Mouse (Mus musculus) forebrain, embryonic 15.5 days (tissue): ENCODE results near the gene Pcdh17. TPM values are rescaled to one million over a fixed set of nuclear protein-coding genes. Genes with fewer than 3 reads are reported as not detected.

Source experiments
- ATAC-seq: fragments of 200-750 bp; cut with Nextera tagmentation; replicated peaks from 2 replicates; pipeline ENCODE4 v1.8.0; 2017; ENCODE audit warnings: mild to moderate bottlenecking, moderate TSS enrichment, moderate library complexity
- H3K27ac ChIP-seq: fragments of 300-500 bp; sonication (generic); replicated peaks from 2 replicates; pipeline ENCODE4 v1.5.1; 2015; ENCODE audit warnings: mild to moderate bottlenecking, inconsistent platforms
- H3K27me3 ChIP-seq: fragments of 300-500 bp; sonication (generic); 2 replicates; pipeline ENCODE4 v1.6.1; 2015; ENCODE audit warnings: inconsistent platforms
- H3K36me3 ChIP-seq: fragments of 300-500 bp; sonication (generic); 2 replicates; pipeline ENCODE4 v1.6.1; 2015; ENCODE audit warnings: mild to moderate bottlenecking, inconsistent platforms
- H3K4me1 ChIP-seq: fragments of 300-500 bp; sonication (generic); 2 replicates; pipeline ENCODE4 v1.6.1; 2015; ENCODE audit warnings: inconsistent platforms
- H3K4me2 ChIP-seq: fragments of 300-500 bp; sonication (generic); replicated peaks from 2 replicates; pipeline ENCODE4 v1.6.1; 2015; ENCODE audit warnings: mild to moderate bottlenecking, inconsistent platforms
- H3K4me3 ChIP-seq: fragments of 300-500 bp; sonication (generic); 2 replicates; pipeline ENCODE4 v1.5.1; 2015; ENCODE audit warnings: mild to moderate bottlenecking, inconsistent platforms
- H3K9ac ChIP-seq: fragments of 300-500 bp; sonication (generic); replicated peaks from 2 replicates; pipeline ENCODE4 v1.6.1; 2015; ENCODE audit warnings: mild to moderate bottlenecking, inconsistent platforms
- H3K9me3 ChIP-seq: fragments of 300-500 bp; sonication (generic); 2 replicates; pipeline ENCODE4 v1.6.1; 2016; ENCODE audit warnings: inconsistent platforms
- WGBS: fragments of 180-500 bp; shearing (Covaris S2); methylation state at CpG from one replicate; pipeline ENCODE4 v1.1.7; 2015; ENCODE audit warnings: mixed read lengths; 5-methylcytosine and 5-hydroxymethylcytosine counted together
- polyA plus RNA-seq: library from polyadenylated mRNA; unstranded; fragments of >200 nt; fragmentation: Nextera tagmentation; extraction: Ambion mirVana; gene quantifications from 2 replicates; pipeline ENCODE4 v1.2.1, GENCODE M21; 2015

Pcdh17 gene
- polyA plus RNA-seq, 1 experiment from 2014 or later, result 17.4 TPM

DNA sequence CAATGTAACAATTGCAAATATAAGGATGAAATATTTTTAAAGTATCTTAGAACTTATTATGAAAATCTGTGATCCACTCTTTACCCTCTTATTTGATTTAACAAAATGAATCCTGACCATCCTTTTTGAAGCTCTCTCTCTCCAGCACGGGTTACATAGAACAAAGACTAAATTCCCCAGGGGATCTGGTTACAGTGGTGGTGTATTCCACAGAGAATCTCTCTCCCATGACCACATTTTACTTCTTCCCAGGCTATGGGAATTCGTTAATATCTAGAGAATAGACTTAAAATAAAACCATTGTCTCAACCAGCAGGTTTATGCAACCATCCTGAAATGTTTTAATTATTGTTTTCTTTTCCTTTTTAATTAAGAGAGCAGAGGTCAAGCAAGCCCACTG, 89.0 kb downstream of the Pcdh17 start:
- no peak overlapping the region for H3K9ac ChIP-seq
- no peaks in the 10 kb centered on the region for H3K27me3 ChIP-seq
- peaks cover 13% of the 10 kb centered on the region; the same call in 1 of the 2 replicates for H3K4me1 ChIP-seq
- WGBS, result 3% methylated on average over 2 of the region's 2 CpGs
- no peak overlapping the region for H3K4me2 ChIP-seq
- H3K9me3 ChIP-seq, result no peaks in the 10 kb centered on the region
- no peaks in the 10 kb centered on the region for H3K36me3 ChIP-seq
- no peak overlapping the region for H3K27ac ChIP-seq
- no peak overlapping the region for H3K4me3 ChIP-seq
- ATAC-seq, result no peak

DNA sequence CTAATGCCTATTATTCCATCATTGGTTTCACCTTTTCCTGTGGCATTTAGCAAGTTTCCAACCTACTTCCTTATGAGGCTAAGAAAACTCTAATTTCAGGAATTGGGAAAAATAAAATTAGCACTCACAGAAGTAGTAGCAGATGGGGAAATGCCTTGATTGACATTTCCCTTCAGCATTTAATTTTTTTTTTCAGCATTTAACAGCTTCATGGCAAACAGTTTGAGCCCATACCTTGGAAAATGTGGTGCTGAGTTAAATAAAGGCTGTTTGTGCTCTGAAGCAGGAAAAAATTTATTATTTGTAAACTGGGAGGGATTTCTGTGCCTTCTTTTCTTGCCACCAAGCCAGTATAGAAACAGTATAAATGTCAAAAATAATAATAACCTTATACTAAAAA, 91.9 kb downstream of the Pcdh17 start:
- H3K27ac ChIP-seq, result no peak overlapping the region; the same call in 1 of the 2 replicates
- no peaks in the 10 kb centered on the region for H3K36me3 ChIP-seq
- no peak overlapping the region for H3K4me3 ChIP-seq
- no peaks in the 10 kb centered on the region for H3K27me3 ChIP-seq
- H3K4me2 ChIP-seq, result no peak overlapping the region
- H3K9me3 ChIP-seq, result no peaks in the 10 kb centered on the region
- peak; percentile 60; the same call in 1 of the 2 replicates for ATAC-seq
- no peak overlapping the region for H3K9ac ChIP-seq
- peaks cover 13% of the 10 kb centered on the region; the same call in 1 of the 2 replicates for H3K4me1 ChIP-seq

DNA sequence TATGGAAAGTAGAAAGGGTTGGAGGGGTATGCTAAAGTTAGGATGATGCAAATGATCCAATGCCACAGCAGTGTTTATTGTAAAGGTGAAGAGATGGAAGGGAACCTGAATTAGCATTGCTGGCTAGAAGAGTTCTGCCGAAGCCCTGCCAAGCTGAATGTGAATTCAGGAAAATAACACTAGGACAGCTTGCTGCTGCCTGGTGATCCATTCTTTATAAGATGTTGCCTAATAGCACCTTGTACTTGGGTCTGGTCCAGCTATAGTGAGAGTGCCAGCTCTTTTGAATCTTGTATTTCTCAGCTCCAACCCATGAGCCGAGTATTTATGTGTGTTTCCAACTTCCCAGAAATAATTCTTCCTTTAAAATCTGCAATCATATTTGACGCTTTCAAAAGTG, 98.5 kb downstream of the Pcdh17 start:
- Histone ChIP-seq H3K9me3 (no peaks in the 10 kb centered on the region), H3K4me1 (peaks cover 26% of the 10 kb centered on the region), H3K27ac (0 out of 2 replicates have a peak overlapping the region, but pooled peaks have one; percentile 7), H3K36me3 (no peaks in the 10 kb centered on the region), H3K4me3 (no peak overlapping the region), H3K9ac (no peak overlapping the region), H3K27me3 (no peaks in the 10 kb centered on the region), H3K4me2 (no peak overlapping the region)
- 50% methylated on average over 3 of the region's 3 CpGs for WGBS
- peak; percentile 75 for ATAC-seq

DNA sequence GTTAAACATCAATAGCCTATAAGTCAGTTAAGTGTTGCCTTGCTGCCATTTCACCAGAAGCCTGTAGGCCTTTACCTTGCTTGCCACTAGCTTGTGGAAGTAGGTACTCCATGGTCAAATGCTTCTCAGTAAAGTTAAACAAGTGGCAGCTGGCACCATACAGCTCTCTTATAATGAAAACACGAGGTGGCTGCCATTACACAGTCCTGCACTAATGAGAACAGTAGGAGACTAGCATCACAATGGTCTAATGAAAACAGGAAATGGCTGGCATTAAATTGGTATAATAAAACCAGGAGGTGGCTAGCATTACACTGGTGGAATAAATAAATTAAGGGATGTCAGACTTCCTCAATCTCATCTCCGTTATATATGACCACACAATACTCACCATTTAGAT, 102.6 kb downstream of the Pcdh17 start:
- Histone ChIP-seq H3K4me2 (no peak overlapping the region), H3K4me1 (peaks cover 38% of the 10 kb centered on the region), H3K27ac (no peak overlapping the region), H3K27me3 (no peaks in the 10 kb centered on the region), H3K4me3 (no peak overlapping the region), H3K9me3 (no peaks in the 10 kb centered on the region), H3K36me3 (no peaks in the 10 kb centered on the region), H3K9ac (no peak overlapping the region)
- 11% methylated on average over 2 of the region's 2 CpGs for WGBS
- peak; percentile 58; the same call in 1 of the 2 replicates for ATAC-seq

DNA sequence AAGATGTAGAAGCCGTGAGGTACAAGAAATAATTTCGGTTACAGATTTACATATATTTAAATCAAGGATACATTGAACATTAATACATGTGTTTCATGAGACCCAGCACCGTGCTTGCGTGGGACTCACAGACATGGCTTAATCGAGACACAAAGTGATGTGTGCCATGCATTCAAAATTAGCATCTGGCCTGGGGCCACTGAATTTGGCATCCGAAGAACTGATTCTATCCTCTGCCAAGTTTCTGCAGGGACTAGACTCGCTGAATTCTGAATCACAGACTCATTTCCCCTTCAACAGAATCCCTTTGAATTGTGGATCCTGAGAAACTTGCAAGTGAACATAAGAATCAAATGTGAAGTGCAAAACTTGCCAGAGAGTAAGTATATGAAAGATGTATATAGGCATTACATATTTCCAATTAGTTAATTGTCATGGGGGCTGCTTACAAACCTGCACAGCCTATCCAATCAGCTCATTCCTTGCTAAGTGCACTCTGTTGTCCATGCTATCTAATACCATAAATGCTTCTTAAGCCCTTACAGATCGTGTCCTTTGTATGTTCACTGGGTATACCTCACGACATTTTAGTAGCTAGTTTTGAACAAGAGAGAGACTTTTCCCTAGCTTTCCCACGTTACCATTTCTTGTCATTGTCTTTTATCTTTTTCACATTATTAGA, 104.3 kb downstream of the Pcdh17 start:
- 28% methylated on average over 10 of the region's 10 CpGs for WGBS
- no peak overlapping the region for H3K9ac ChIP-seq
- peaks cover 26% of the 10 kb centered on the region for H3K4me1 ChIP-seq
- no peaks in the 10 kb centered on the region for H3K9me3 ChIP-seq
- H3K27me3 ChIP-seq, result no peaks in the 10 kb centered on the region
- peak; percentile 91 for ATAC-seq
- no peaks in the 10 kb centered on the region for H3K36me3 ChIP-seq
- H3K4me2 ChIP-seq, result 0 out of 2 replicates have a peak overlapping the region, but pooled peaks have one; percentile 3
- no peak overlapping the region for H3K4me3 ChIP-seq
- no peak overlapping the region; the same call in 1 of the 2 replicates for H3K27ac ChIP-seq

DNA sequence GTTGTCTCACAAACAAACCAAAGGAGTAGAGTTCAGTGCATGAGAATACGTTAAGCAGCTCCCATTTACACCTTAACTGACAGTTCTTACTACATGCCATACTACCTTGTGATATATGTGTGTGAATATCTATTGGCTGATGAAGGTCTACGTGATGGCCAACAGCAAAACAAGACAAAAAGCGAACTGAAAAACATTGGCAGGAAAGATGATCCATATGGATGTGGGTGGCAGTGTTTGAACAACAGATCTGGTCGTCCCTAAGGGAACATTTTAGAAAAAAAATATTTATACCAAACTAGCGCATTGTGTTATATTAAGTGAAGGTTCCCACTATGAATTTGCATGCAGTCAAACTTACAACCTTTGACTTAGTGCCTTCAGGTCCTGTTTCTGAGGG, 108.2 kb downstream of the Pcdh17 start:
- H3K9ac ChIP-seq, result no peak overlapping the region
- H3K27me3 ChIP-seq, result no peaks in the 10 kb centered on the region
- 63% methylated on average over 5 of the region's 5 CpGs for WGBS
- no peak for ATAC-seq
- H3K27ac ChIP-seq, result no peak overlapping the region
- H3K9me3 ChIP-seq, result no peaks in the 10 kb centered on the region
- H3K4me3 ChIP-seq, result no peak overlapping the region
- no peak overlapping the region for H3K4me2 ChIP-seq
- no peaks in the 10 kb centered on the region for H3K36me3 ChIP-seq
- peaks cover 15% of the 10 kb centered on the region for H3K4me1 ChIP-seq

DNA sequence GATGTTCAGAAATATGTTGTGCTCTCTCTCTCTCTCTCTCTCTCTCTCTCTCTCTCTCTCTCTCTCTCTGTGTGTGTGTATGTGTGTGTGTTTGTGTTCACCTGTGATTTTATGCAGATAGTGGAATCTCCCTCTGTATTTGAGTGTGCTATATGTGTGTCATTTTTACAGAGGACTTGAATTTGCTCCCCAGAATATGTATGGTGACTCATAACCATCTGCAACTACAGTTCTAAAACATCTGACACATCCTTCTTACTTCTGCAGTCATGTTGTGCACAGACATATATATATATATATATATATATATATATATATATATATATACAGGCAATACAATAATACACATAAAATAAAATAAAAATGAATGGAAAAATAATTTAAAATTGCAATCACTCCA, 127.7 kb downstream of the Pcdh17 start:
- Histone ChIP-seq H3K4me2 (no peak overlapping the region), H3K4me1 (no peaks in the 10 kb centered on the region), H3K9me3 (no peaks in the 10 kb centered on the region), H3K27ac (no peak overlapping the region), H3K9ac (no peak overlapping the region), H3K4me3 (no peak overlapping the region), H3K36me3 (no peaks in the 10 kb centered on the region), H3K27me3 (no peaks in the 10 kb centered on the region)
- no peak for ATAC-seq
